Mouse (Mus musculus) G1E (cell line): Measurements from ENCODE around the gene Tacc3. TPM values are rescaled to one million over a fixed set of nuclear protein-coding genes. Genes with fewer than 3 reads are reported as not detected.

Experiments used
- ATAC-seq: 2 replicates; pipeline ENCODE4 v1.8.0; 2016; ENCODE audit warnings: mild to moderate bottlenecking; ENCODE audit not compliant: insufficient number of reproducible peaks, poor library complexity, low FRiP score, severe bottlenecking; ENCODE audit errors: extremely low read depth
- DNase-seq: peaks from one replicate; pipeline ENCODE4 v3.0.0; 2012; ENCODE audit warnings: low spot score
- H3K27me3 ChIP-seq: 2 replicates; pipeline ENCODE4 v1.6.1; 2012; ENCODE audit warnings: mild to moderate bottlenecking, low read length, inconsistent platforms; ENCODE audit not compliant: insufficient read depth
- H3K36me3 ChIP-seq: replicated peaks from 2 replicates; pipeline ENCODE3; 2012; ENCODE audit warnings: mild to moderate bottlenecking, inconsistent platforms
- H3K4me1 ChIP-seq: 2 replicates; pipeline ENCODE4 v1.6.1; 2012; ENCODE audit warnings: low read depth, low read length, inconsistent platforms, mixed read lengths; ENCODE audit not compliant: insufficient read depth
- H3K4me3 ChIP-seq: 2 replicates; pipeline ENCODE4 v1.5.1; 2012; ENCODE audit warnings: low read depth, mild to moderate bottlenecking, inconsistent platforms, low read length, moderate library complexity, mixed read lengths
- H3K9me3 ChIP-seq: replicated peaks from 2 replicates; pipeline ENCODE4 v1.6.1; 2012; ENCODE audit warnings: inconsistent platforms
- CTCF ChIP-seq: IDR thresholded peaks from 2 replicates; pipeline ENCODE4 v1.5.1; 2012; ENCODE audit warnings: low read depth, low read length, inconsistent platforms, mixed read lengths
- GATA1 ChIP-seq: IDR thresholded peaks from 2 replicates; pipeline ENCODE4 v1.6.1; 2012; ENCODE audit warnings: borderline replicate concordance, low read length, inconsistent platforms, mixed read lengths
- GATA2 ChIP-seq: IDR thresholded peaks from 2 replicates; pipeline ENCODE4 v1.6.1; 2012; ENCODE audit warnings: low read depth, low read length, inconsistent platforms, borderline replicate concordance
- POLR2AphosphoS5 ChIP-seq: IDR thresholded peaks from 2 replicates; pipeline ENCODE4 v1.6.1; 2012; ENCODE audit warnings: low read depth, low read length, inconsistent platforms; ENCODE audit not compliant: insufficient replicate concordance
- TAL1 ChIP-seq: conservative IDR thresholded peaks from 2 replicates; pipeline ENCODE4 v1.6.1; 2012; ENCODE audit warnings: low read depth, low read length, inconsistent platforms, mixed read lengths
- polyA plus RNA-seq: library from polyadenylated mRNA; stranded (reverse); fragments of >175 nt; gene quantifications from 2 replicates; pipeline ENCODE4 v1.2.3, GENCODE M21; 2012
- total RNA-seq, 2 experiments: library from RNA; stranded (forward) in 1 of 2; stranded (reverse) in 1 of 2; fragments of 200-1000 nt in 1 of 2; fragments of >200 nt in 1 of 2; fragmentation: Nextera tagmentation in 1 of 2; gene quantifications; 2 replicates each; pipeline ENCODE4 v1.2.3; 2014 to 2017

The Tacc3 gene
- total and polyA plus RNA-seq, 3 experiments, result 94.2 to 155 (median 119) TPM

DNA sequence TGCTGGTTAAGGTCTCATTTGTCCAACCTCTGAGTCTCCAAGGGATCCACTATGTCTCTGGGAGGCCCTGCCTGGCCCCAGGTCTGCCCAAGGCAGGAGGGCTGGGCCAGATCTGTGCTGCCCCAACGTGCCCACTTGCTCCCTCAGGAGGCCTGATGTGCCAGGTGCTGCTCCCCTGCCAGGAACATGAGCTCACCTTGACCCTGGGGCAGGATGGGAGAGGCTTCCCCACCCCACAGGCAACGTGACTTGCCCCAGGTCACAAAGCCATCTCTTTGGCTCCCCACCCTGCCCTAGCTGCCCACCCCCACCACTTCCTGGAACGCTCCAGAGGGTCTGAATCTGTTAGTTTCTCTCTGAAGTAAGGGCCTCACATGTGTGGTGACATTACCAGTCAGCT lies 23.1 kb downstream of the Tacc3 start:
- Histone ChIP-seq H3K9me3 (no peaks in the 10 kb centered on the region), H3K4me3 (peak overlapping the region; percentile 44; the same call in 1 of the 2 replicates), H3K4me1 (peaks cover 56% of the 10 kb centered on the region), H3K36me3 (no peaks in the 10 kb centered on the region), H3K27me3 (peaks cover 15% of the 10 kb centered on the region)
- no peak for TF ChIP-seq GATA1
- no peak for TF ChIP-seq POLR2AphosphoS5
- no peak for TF ChIP-seq TAL1
- no peak for TF ChIP-seq GATA2
- TF ChIP-seq CTCF, result no peak
- DNase-seq (no peak), ATAC-seq (no peak)

DNA sequence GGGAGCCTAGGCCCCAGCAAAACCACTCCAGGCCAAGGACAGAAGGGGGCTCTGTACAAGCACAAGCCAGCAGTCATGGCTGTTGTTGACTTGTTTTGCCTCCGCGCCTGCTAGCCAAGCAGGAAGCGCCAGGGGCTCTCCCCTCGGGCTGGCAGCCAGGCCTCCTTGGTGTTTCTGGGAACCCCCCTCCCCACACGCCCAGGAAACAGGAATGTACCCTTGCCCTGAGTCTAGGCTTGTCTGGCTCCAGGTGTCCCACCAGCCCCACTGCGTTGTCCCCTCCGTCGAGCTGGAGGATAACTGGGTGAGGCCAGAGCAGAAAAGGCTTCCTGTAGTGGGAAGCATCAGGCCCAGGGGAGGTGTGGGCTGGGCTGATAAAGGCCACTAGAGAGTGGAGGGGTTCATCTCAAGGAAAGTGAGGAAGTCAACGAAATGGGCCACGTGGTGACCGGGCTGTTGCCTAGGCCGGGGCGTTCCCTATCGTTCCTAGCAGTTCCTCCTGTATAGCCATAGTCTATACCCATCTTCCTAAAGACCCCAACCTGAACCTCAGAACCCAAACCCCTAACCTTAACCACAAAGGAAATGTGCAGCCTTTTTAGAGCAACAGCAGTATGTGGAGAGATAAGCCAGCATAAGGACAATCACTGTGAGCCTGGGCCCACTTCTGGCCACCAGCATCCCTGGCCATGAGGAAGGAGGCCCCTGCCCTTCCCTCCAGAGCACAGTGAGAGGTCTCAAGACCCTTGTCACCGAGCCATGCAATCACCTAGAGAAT lies 23.9 kb downstream of the Tacc3 start:
- H3K36me3 ChIP-seq, result no peaks in the 10 kb centered on the region
- peak; percentile 61 for DNase-seq
- peaks cover 56% of the 10 kb centered on the region for H3K4me1 ChIP-seq
- H3K9me3 ChIP-seq, result no peaks in the 10 kb centered on the region
- TF ChIP-seq TAL1, result peak; percentile 58; the same call in 1 of the 2 replicates
- no peak for TF ChIP-seq POLR2AphosphoS5
- peak; percentile 82 for ATAC-seq
- H3K27me3 ChIP-seq, result peaks cover 20% of the 10 kb centered on the region
- peak overlapping the region; percentile 53; the same call in 1 of the 2 replicates for H3K4me3 ChIP-seq

GRCm38 (mm10) chr5:33682963-33683362 lies 25.0 kb downstream of the Tacc3 start:
- Histone ChIP-seq H3K4me1 (peaks cover 56% of the 10 kb centered on the region), H3K9me3 (no peaks in the 10 kb centered on the region), H3K4me3 (no peak overlapping the region), H3K36me3 (no peaks in the 10 kb centered on the region), H3K27me3 (peaks cover 29% of the 10 kb centered on the region)
- ATAC-seq (no peak), DNase-seq (no peak)
- no peak for TF ChIP-seq TAL1
- TF ChIP-seq POLR2AphosphoS5, result no peak
- no peak for TF ChIP-seq GATA2
- TF ChIP-seq GATA1, result no peak
- TF ChIP-seq CTCF, result no peak

DNA sequence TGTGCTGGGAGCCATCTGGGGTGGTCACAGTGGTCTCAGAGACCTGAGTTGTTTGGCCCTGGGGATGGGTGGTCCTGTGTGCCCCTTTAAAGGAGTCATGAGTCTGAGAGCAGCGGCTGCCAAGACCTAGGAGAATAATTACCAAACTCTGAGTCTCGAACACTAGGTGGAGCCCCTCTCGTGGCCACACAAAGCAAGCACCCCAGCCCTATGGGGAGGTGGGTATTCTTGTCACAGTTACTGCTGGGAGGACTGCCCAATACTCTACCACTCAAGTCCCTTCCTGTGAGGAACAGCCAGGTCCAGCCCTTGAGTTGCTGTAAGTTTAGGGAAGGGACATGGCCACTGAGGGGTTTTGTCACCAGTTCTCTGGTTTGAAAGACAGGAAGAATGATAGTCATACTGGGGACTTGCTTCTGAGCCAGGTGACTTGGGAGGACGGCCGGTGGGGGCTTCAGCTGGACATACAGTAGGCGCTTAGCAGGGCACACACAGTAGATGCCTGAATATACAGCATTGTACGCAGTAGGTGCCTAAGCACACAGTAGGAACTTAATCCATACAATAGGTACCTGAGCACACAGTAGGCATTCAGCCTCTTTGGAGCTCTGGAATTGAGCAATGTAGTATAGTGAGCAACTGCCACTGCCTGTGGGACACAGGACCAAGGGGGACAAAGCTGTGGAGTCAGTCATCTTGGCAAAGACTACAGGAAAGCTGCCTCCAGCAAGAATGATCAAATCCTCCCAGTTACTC lies 26.1 kb downstream of the Tacc3 start:
- no peak for DNase-seq
- TF ChIP-seq GATA1, result no peak
- TF ChIP-seq GATA2, result no peak
- TF ChIP-seq TAL1, result no peak
- no peak for TF ChIP-seq CTCF
- TF ChIP-seq POLR2AphosphoS5, result no peak
- Histone ChIP-seq H3K27me3 (peaks cover 40% of the 10 kb centered on the region), H3K36me3 (no peaks in the 10 kb centered on the region), H3K4me3 (no peak overlapping the region), H3K4me1 (peaks cover 50% of the 10 kb centered on the region), H3K9me3 (no peaks in the 10 kb centered on the region)
- ATAC-seq, result no peak

DNA sequence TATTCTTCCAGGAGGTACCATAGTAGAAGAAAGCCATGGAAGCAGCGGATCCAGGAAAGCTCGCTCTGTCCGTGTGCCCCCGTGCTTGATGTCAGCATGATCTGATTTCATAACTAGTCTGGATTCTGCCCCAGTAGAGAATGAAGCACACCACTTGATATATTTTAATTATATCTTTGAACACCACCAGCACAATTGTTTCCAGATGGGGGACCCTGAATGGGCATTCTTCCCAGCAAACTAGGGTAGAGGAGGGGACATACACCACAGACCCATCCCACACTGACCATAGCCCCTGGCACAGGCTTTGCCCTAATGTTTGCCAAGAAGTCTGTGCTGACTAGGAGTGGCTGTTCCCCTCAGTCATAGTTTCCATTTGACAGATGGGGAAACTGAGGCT lies 27.0 kb downstream of the Tacc3 start:
- Histone ChIP-seq H3K27me3 (peaks cover 47% of the 10 kb centered on the region), H3K4me3 (no peak overlapping the region), H3K4me1 (peaks cover 42% of the 10 kb centered on the region), H3K36me3 (no peaks in the 10 kb centered on the region), H3K9me3 (no peaks in the 10 kb centered on the region)
- TF ChIP-seq POLR2AphosphoS5 (no peak), GATA1 (no peak), TAL1 (no peak), CTCF (no peak), GATA2 (no peak)
- ATAC-seq, result no peak
- no peak for DNase-seq

DNA sequence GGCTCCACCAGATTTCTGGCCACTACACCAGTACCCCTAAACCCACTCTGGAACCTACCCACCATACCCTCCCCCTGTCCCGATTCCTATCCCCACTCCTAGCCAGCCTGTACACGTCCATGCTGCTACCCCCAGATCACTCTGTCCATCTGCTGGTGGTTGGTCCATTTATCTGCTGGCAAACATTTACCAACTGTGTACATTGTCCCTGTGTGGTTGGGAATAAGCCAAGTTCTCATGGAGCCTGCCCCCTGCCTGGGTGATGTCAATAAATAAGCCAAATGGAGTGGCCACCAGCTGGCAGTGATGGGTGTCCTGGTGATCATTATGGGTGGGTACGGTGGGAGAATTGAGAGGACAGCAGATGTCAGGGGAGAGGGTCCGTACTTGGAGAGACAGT lies 29.2 kb downstream of the Tacc3 start:
- TF ChIP-seq GATA1, result no peak
- no peak for TF ChIP-seq POLR2AphosphoS5
- no peak for TF ChIP-seq TAL1
- TF ChIP-seq GATA2, result no peak
- no peak for TF ChIP-seq CTCF

More for the DNA sequence above, 29.2 kb downstream of the Tacc3 start:
- ATAC-seq, result no peak
- no peak for DNase-seq
- Histone ChIP-seq H3K4me3 (no peak overlapping the region), H3K36me3 (no peaks in the 10 kb centered on the region), H3K27me3 (peaks cover 60% of the 10 kb centered on the region), H3K4me1 (peaks cover 22% of the 10 kb centered on the region), H3K9me3 (no peaks in the 10 kb centered on the region)
